Mouse (Mus musculus) MEL (cell line): Measurements from ENCODE around the gene Frmd6. TPM values are rescaled to one million over a fixed set of nuclear protein-coding genes. Genes with fewer than 3 reads are reported as not detected.

Experiments
- DNase-seq: peaks from one replicate; pipeline ENCODE4 v3.0.0; 2011; ENCODE audit warnings: low read depth, low spot score
- H3K27ac ChIP-seq: 2 replicates; pipeline ENCODE4 v1.5.1; 2012; ENCODE audit warnings: low read depth, mild to moderate bottlenecking, control low read depth, low read length, moderate library complexity; ENCODE audit not compliant: control insufficient read depth
- H3K27me3 ChIP-seq, 2 experiments: fragments of 150-350 bp in 1 of 2; sonication (generic) in 1 of 2; 2 replicates each; pipeline ENCODE4 v1.6.1; 2012; ENCODE audit warnings: low read length in 2 of 2, mild to moderate bottlenecking in 2 of 2, improper control_type of control experiment in 1 of 2, moderate library complexity in 1 of 2; ENCODE audit not compliant: insufficient read depth in 2 of 2, control insufficient read depth in 1 of 2
- H3K36me3 ChIP-seq, 2 experiments: 2 replicates each; pipeline ENCODE4 v1.6.1; 2012 to 2014; ENCODE audit warnings: low read length in 2 of 2, improper control_type of control experiment in 1 of 2, inconsistent platforms in 1 of 2, mild to moderate bottlenecking in 1 of 2; ENCODE audit not compliant: insufficient read depth in 2 of 2, control insufficient read depth in 1 of 2
- H3K4me1 ChIP-seq, 2 experiments: fragments of 150-350 bp in 1 of 2; sonication (generic) in 1 of 2; 2 replicates each; pipeline ENCODE4 v1.6.1; 2012; ENCODE audit warnings: low read length in 2 of 2, improper control_type of control experiment in 1 of 2, mild to moderate bottlenecking in 1 of 2; ENCODE audit not compliant: insufficient read depth in 2 of 2, control insufficient read depth in 1 of 2
- H3K4me3 ChIP-seq, 2 experiments: fragments of 150-350 bp in 1 of 2; sonication (generic) in 1 of 2; 2 replicates each; pipeline ENCODE4 v1.5.1; 2012; ENCODE audit warnings: low read depth in 2 of 2, low read length in 2 of 2, mild to moderate bottlenecking in 2 of 2, moderate library complexity in 2 of 2, control low read depth in 1 of 2, improper control_type of control experiment in 1 of 2; ENCODE audit not compliant: control insufficient read depth in 1 of 2, insufficient read depth in 1 of 2
- H3K79me2 ChIP-seq: 2 replicates; pipeline ENCODE4 v1.6.1; 2012; ENCODE audit warnings: mild to moderate bottlenecking, low read length, moderate library complexity; ENCODE audit not compliant: control insufficient read depth, poor library complexity, insufficient read depth
- H3K9ac ChIP-seq: 2 replicates; pipeline ENCODE4 v1.6.1; 2012; ENCODE audit warnings: low read depth, mild to moderate bottlenecking, control low read depth, low read length, moderate library complexity; ENCODE audit not compliant: control insufficient read depth, poor library complexity, severe bottlenecking
- H3K9me3 ChIP-seq: fragments of 150-350 bp; sonication (generic); replicated peaks from 2 replicates; pipeline ENCODE4 v1.6.1; 2012; ENCODE audit warnings: mild to moderate bottlenecking, low read length, improper control_type of control experiment, moderate library complexity; ENCODE audit not compliant: insufficient read depth
- BHLHE40 ChIP-seq: IDR thresholded peaks from 2 replicates; pipeline ENCODE4 v1.6.1; 2012; ENCODE audit warnings: low read depth, mild to moderate bottlenecking, inconsistent platforms, low read length, improper control_type of control experiment, borderline replicate concordance
- CHD1 ChIP-seq: IDR thresholded peaks from 2 replicates; pipeline ENCODE4 v1.6.1; 2012; ENCODE audit warnings: low read depth, mild to moderate bottlenecking, inconsistent platforms, low read length, improper control_type of control experiment
- CTCF ChIP-seq, 3 experiments: IDR thresholded peaks in 2 of 3; conservative IDR thresholded peaks in 1 of 3; 2 replicates each; pipeline ENCODE4 v1.5.1; 2011 to 2012; ENCODE audit warnings: low read length in 3 of 3, low read depth in 2 of 3, mild to moderate bottlenecking in 2 of 3, improper control_type of control experiment in 1 of 3, inconsistent platforms in 1 of 3, mixed read lengths in 1 of 3, moderate library complexity in 1 of 3; ENCODE audit not compliant: control insufficient read depth in 1 of 3, insufficient read depth in 1 of 3, poor library complexity in 1 of 3, severe bottlenecking in 1 of 3
- EP300 ChIP-seq, 2 experiments: IDR thresholded peaks; 2 replicates each; pipeline ENCODE4 v1.6.1; 2011; ENCODE audit warnings: improper control_type of control experiment in 2 of 2, low read length in 2 of 2, low read depth in 1 of 2, mild to moderate bottlenecking in 1 of 2
- GABPA ChIP-seq: IDR thresholded peaks from 2 replicates; pipeline ENCODE4 v1.6.1; 2012; ENCODE audit warnings: low read depth, mild to moderate bottlenecking, inconsistent platforms, low read length, improper control_type of control experiment, moderate library complexity
- GATA1 ChIP-seq: IDR thresholded peaks from 2 replicates; pipeline ENCODE4 v1.6.1; 2011; ENCODE audit warnings: low read depth, low read length, improper control_type of control experiment
- JUND ChIP-seq: IDR thresholded peaks from 2 replicates; pipeline ENCODE4 v1.6.1; 2011; ENCODE audit warnings: low read depth, mild to moderate bottlenecking, improper control_type of control experiment, low read length
- KAT2A ChIP-seq: conservative IDR thresholded peaks from 2 replicates; pipeline ENCODE4 v1.6.1; 2012; ENCODE audit warnings: low read depth, low read length, improper control_type of control experiment, inconsistent platforms
- MAFK ChIP-seq: IDR thresholded peaks from 2 replicates; pipeline ENCODE4 v1.6.1; 2011; ENCODE audit warnings: low read depth, mild to moderate bottlenecking, low read length, improper control_type of control experiment, borderline replicate concordance
- MEF2A ChIP-seq: IDR thresholded peaks from 2 replicates; pipeline ENCODE4 v1.6.1; 2014; ENCODE audit warnings: low read depth, mild to moderate bottlenecking, inconsistent platforms, low read length, improper control_type of control experiment; ENCODE audit not compliant: poor library complexity, insufficient replicate concordance, severe bottlenecking; ENCODE audit errors: extremely low read depth
- NELFE ChIP-seq: IDR thresholded peaks from 2 replicates; pipeline ENCODE4 v1.6.1; 2011; ENCODE audit warnings: low read depth, low read length, improper control_type of control experiment
- POLR2A ChIP-seq, 2 experiments: IDR thresholded peaks; 2 replicates each; pipeline ENCODE4 v1.6.1; 2011 to 2012; ENCODE audit warnings: low read length in 2 of 2, mild to moderate bottlenecking in 2 of 2, control low read depth in 1 of 2, improper control_type of control experiment in 1 of 2, low read depth in 1 of 2, moderate library complexity in 1 of 2; ENCODE audit not compliant: control insufficient read depth in 1 of 2, insufficient read depth in 1 of 2, poor library complexity in 1 of 2
- RAD21 ChIP-seq: IDR thresholded peaks from 2 replicates; pipeline ENCODE4 v1.6.1; 2011; ENCODE audit warnings: mild to moderate bottlenecking, low read depth, low read length, improper control_type of control experiment
- SMC3 ChIP-seq: IDR thresholded peaks from 2 replicates; pipeline ENCODE4 v1.6.1; 2011; ENCODE audit warnings: low read depth, low read length, improper control_type of control experiment
- TAL1 ChIP-seq: IDR thresholded peaks from 2 replicates; pipeline ENCODE4 v1.6.1; 2012; ENCODE audit warnings: mild to moderate bottlenecking, inconsistent platforms, low read length, moderate library complexity, mixed read lengths
- TBP ChIP-seq: IDR thresholded peaks from 2 replicates; pipeline ENCODE4 v1.8.0; 2011; ENCODE audit warnings: low read depth, low read length, improper control_type of control experiment
- USF1 ChIP-seq: IDR thresholded peaks from 2 replicates; pipeline ENCODE4 v1.6.1; 2014; ENCODE audit warnings: low read depth, mild to moderate bottlenecking, inconsistent platforms, low read length, improper control_type of control experiment, moderate library complexity
- USF2 ChIP-seq, 2 experiments: IDR thresholded peaks; 2 replicates each; pipeline ENCODE4 v1.6.1; 2011 to 2012; ENCODE audit warnings: improper control_type of control experiment in 2 of 2, low read length in 2 of 2, borderline replicate concordance in 1 of 2, inconsistent platforms in 1 of 2, low read depth in 1 of 2, mild to moderate bottlenecking in 1 of 2; ENCODE audit not compliant: insufficient read depth in 1 of 2
- ZC3H11A ChIP-seq: IDR thresholded peaks from 2 replicates; pipeline ENCODE4 v1.6.1; 2012; ENCODE audit warnings: low read depth, mild to moderate bottlenecking, inconsistent platforms, low read length, improper control_type of control experiment
- ZKSCAN1 ChIP-seq: IDR thresholded peaks from 2 replicates; pipeline ENCODE4 v1.6.1; 2012; ENCODE audit warnings: low read depth, mild to moderate bottlenecking, inconsistent platforms, low read length, improper control_type of control experiment, moderate library complexity
- ZMIZ1 ChIP-seq: IDR thresholded peaks from 2 replicates; pipeline ENCODE4 v1.6.1; 2012; ENCODE audit warnings: low read depth, mild to moderate bottlenecking, inconsistent platforms, low read length, improper control_type of control experiment, moderate library complexity
- polyA plus RNA-seq, 2 experiments: library from polyadenylated mRNA; stranded (reverse) in 1 of 2; unstranded in 1 of 2; fragments of >175 nt in 1 of 2; fragments of >200 nt in 1 of 2; gene quantifications; 2 replicates each; pipeline versions ENCODE4 v1.2.1 to v1.2.4; 2012; ENCODE audit warnings: low replicate concordance in 2 of 2, low read depth in 1 of 2; ENCODE audit not compliant: insufficient read length in 2 of 2, insufficient read depth in 1 of 2, missing spikeins in 1 of 2
- total RNA-seq: library from RNA; depleted of rRNA; stranded (reverse); fragments of 300-350 nt; gene quantifications from 2 replicates; pipeline ENCODE4 v1.2.3, GENCODE M21; 2012

The Frmd6 gene
- total and polyA plus RNA-seq, 3 experiments = 3.7 to 5.0 TPM; not detected in 1

GRCm38 (mm10) chr12:70807543-70807942, 17.8 kb upstream of the Frmd6 start:
- no peak overlapping the region for H3K27ac ChIP-seq
- DNase-seq = no peak
- TF ChIP-seq POLR2A (IDR thresholded peaks at IDR 0.05; ENCODE audit: control insufficient read depth in 1 of 2, insufficient read depth in 1 of 2, low read depth in 1 of 2, low read length in 2 of 2, poor library complexity in 1 of 2) (no peak), RAD21 (no peak), MAFK (no peak), GABPA (no peak), ZKSCAN1 (no peak), TBP (no peak), KAT2A (no peak), MEF2A (no peak), GATA1 (no peak), JUND (no peak), ZMIZ1 (no peak), CHD1 (no peak), CTCF (IDR thresholded peaks at IDR 0.05 in 2 of 3, conservative IDR thresholded peaks at IDR 0.05 in 1 of 3; ENCODE audit: control insufficient read depth in 1 of 3, insufficient read depth in 1 of 3, low read depth in 2 of 3, low read length in 3 of 3, poor library complexity in 1 of 3, severe bottlenecking in 1 of 3) (no peak), ZC3H11A (no peak), TAL1 (no peak), SMC3 (no peak)
- no peaks in the 10 kb centered on the region for H3K79me2 ChIP-seq
- no peaks in the 10 kb centered on the region for H3K4me1 ChIP-seq
- no peaks in the 10 kb centered on the region for H3K36me3 ChIP-seq
- H3K4me3 ChIP-seq = no peak overlapping the region
- H3K9ac ChIP-seq = no peak overlapping the region
- H3K9me3 ChIP-seq = no peaks in the 10 kb centered on the region
- H3K27me3 ChIP-seq = peaks cover 3 to 12% of the 10 kb centered on the region in 2 experiments

- Histone ChIP-seq H3K27ac (no peak overlapping the region), H3K27me3 (peaks cover 3 to 12% of the 10 kb centered on the region in 2 experiments), H3K4me3 (no peak overlapping the region), H3K36me3 (no peaks in the 10 kb centered on the region), H3K79me2 (no peaks in the 10 kb centered on the region), H3K9ac (no peak overlapping the region), H3K9me3 (no peaks in the 10 kb centered on the region), H3K4me1 (no peaks in the 10 kb centered on the region)
- DNase-seq = no peak
- TF ChIP-seq NELFE (no peak), USF1 (no peak), BHLHE40 (no peak), KAT2A (no peak), MEF2A (no peak), RAD21 (no peak), USF2 (IDR thresholded peaks at IDR 0.05; ENCODE audit: borderline replicate concordance in 1 of 2, insufficient read depth in 1 of 2, low read depth in 1 of 2, low read length in 2 of 2) (no peak), EP300 (IDR thresholded peaks at IDR 0.05; ENCODE audit: low read depth in 1 of 2, low read length in 2 of 2) (no peak)
Measured at GRCm38 (mm10) chr12:70807975-70808374, 17.3 kb upstream of the Frmd6 start.
